7 mouse cellular contexts compared by ENCODE assay signal in the genomic region with DNA sequence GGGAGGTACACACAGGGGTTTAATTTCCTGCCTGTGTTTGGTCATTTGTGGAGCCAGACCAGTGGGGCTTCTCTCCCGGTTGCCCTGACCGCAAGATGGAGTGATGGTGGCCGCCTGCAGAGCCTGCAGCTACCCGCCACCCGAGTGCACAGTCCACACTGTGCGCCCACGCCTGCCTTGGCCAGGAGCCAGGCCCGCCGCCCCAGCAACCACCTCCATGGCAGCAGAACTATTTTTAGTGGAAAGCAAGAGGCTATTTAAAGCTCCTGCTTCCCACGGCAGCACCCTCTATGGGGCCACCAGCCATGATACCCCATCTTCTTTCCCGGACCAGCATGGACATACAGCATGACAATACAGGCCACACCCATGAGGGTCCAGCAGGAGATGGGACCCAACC. TPM values are rescaled to one million over a fixed set of nuclear protein-coding genes. Genes with fewer than 3 reads are reported as not detected.
DNase-seq lines count a peak whose midpoint lies in the region; ATAC-seq and TF ChIP-seq lines count a peak whose summit lies in the region.

No protein-coding gene starts in this region.

- peak overlapping the region; percentile 63 for H3K9ac ChIP-seq in heart, embryonic 14.5 days (ENCODE audit: low read length)

- ATAC-seq in heart, embryonic 14.5 days (ENCODE audit: insufficient number of reproducible peaks, insufficient read depth, low FRiP score, low read depth): peak; percentile 71

- peak; percentile 15 for DNase-seq in lung, postnatal 36 days
- no peak for DNase-seq in lung, postnatal 14 days
- DNase-seq in cerebellum, postnatal 36 days: peak; percentile 69 to 79
- DNase-seq in left cerebral cortex, postnatal 10 days (ENCODE audit: extremely low spot score in 1 of 2, low spot score in 2 of 2): peak; percentile 85 to 89
- no peak for DNase-seq in urinary bladder, postnatal 10 days (ENCODE audit: low spot score)
- DNase-seq in lung, adult 2 months: no peak

- no peak for TF ChIP-seq POLR2A in lung, adult 2 months (IDR thresholded peaks at IDR 0.05; ENCODE audit: borderline replicate concordance, extremely low read depth, low read depth, low read length)

- no peaks in the 10 kb centered on the region for H3K27me3 ChIP-seq in heart, embryonic 14.5 days (ENCODE audit: control insufficient read depth, insufficient read depth, low read length)

- no peaks in the 10 kb centered on the region for H3K9me3 ChIP-seq in heart, embryonic 14.5 days (ENCODE audit: control insufficient read depth, low read length)

- H3K27ac ChIP-seq in heart, embryonic 14.5 days (replicated peaks in 1 of 2; ENCODE audit: control insufficient read depth in 1 of 2, insufficient read depth in 1 of 2, low read depth in 2 of 2, low read length in 2 of 2): peak overlapping the region; percentile 95 to 96

- H3K36me3 ChIP-seq in heart, embryonic 14.5 days (ENCODE audit: control insufficient read depth, insufficient read depth, low read length): peaks cover 41% of the 10 kb centered on the region

- WGBS in heart, embryonic 14.5 days: 16% methylated on average over 11 of the region's 11 CpGs
- 25% methylated on average over 11 of the region's 11 CpGs for WGBS in lung, adult 2 months

- H3K4me3 ChIP-seq in heart, embryonic 14.5 days (ENCODE audit: control insufficient read depth in 1 of 2, insufficient read depth in 1 of 2, low read depth in 1 of 2, low read length in 2 of 2): peak overlapping the region; percentile 9 to 28
- no peak overlapping the region for H3K4me3 ChIP-seq in lung, adult 2 months (replicated peaks; ENCODE audit: extremely low read depth, low read depth, low read length)

- intact Hi-C loops in left cerebral cortex, postnatal 10 days (cut with DNase I): no loop called here

- TF ChIP-seq CTCF in lung, adult 2 months (IDR thresholded peaks at IDR 0.05; ENCODE audit: insufficient read depth, low read length): no peak

- H3K4me1 ChIP-seq in heart, embryonic 14.5 days (ENCODE audit: control insufficient read depth in 2 of 2, insufficient read depth in 2 of 2, low read length in 2 of 2): peaks cover 42 to 55% of the 10 kb centered on the region in 2 experiments
- H3K4me1 ChIP-seq in lung, adult 2 months (ENCODE audit: control insufficient read depth, insufficient read depth, low read length): peaks cover 8% of the 10 kb centered on the region

- H3K4me2 ChIP-seq in heart, embryonic 14.5 days (ENCODE audit: low read length): peak overlapping the region; percentile 68

RNA-seq across cellular contexts. Expression of a gene that starts 5.3 kb away (rescaled TPM):
- 16.4 and 22.5 TPM in 2 replicates for polyA plus RNA-seq in heart, embryonic 14.5 days (2014; fragmentation: Nextera tagmentation; extraction: Ambion mirVana)
- 100 to 1,000 TPM; 104 TPM for total RNA-seq in left cerebral cortex, postnatal 10 days (2021)
- 98.7 and 124 TPM in 2 replicates for polyA plus RNA-seq in lung, adult 2 months (2012; rRNA removed)

RNA-seq across cellular contexts. Expression of a gene that starts 11.9 kb away (rescaled TPM):
- polyA plus RNA-seq in heart, embryonic 14.5 days (2014; fragmentation: Nextera tagmentation; extraction: Ambion mirVana): 0.30 TPM in 1 of 2 replicates, not detected in the other
- not detected for total RNA-seq in left cerebral cortex, postnatal 10 days (2021)
- not detected in 2 replicates for polyA plus RNA-seq in lung, adult 2 months (2012; rRNA removed)

RNA-seq across cellular contexts. Expression of a gene that starts 18.9 kb away (rescaled TPM):
- 39.8 and 48.4 TPM in 2 replicates for polyA plus RNA-seq in heart, embryonic 14.5 days (2014; fragmentation: Nextera tagmentation; extraction: Ambion mirVana)
- 10 to 100 TPM; 46.7 to 53.2 TPM for total RNA-seq in left cerebral cortex, postnatal 10 days (2021)
- polyA plus RNA-seq in lung, adult 2 months (2012; rRNA removed): 41.9 and 55.2 TPM in 2 replicates

RNA-seq across cellular contexts. Expression of a gene that starts 18.9 kb away (rescaled TPM):
- polyA plus RNA-seq in heart, embryonic 14.5 days (2014; fragmentation: Nextera tagmentation; extraction: Ambion mirVana): 354 and 357 TPM in 2 replicates
- total RNA-seq in left cerebral cortex, postnatal 10 days (2021): 100 to 1,000 TPM; 116 to 122 TPM
- 31.5 and 34.8 TPM in 2 replicates for polyA plus RNA-seq in lung, adult 2 months (2012; rRNA removed)

RNA-seq across cellular contexts. Expression of a gene that starts 28.5 kb away (rescaled TPM):
- 0.88 and 3.6 TPM in 2 replicates for polyA plus RNA-seq in heart, embryonic 14.5 days (2014; fragmentation: Nextera tagmentation; extraction: Ambion mirVana)
- total RNA-seq in left cerebral cortex, postnatal 10 days (2021): not detected
- 0.34 TPM in 1 of 2 replicates, not detected in the other for polyA plus RNA-seq in lung, adult 2 months (2012; rRNA removed)

Comparison
In these comparisons a context has a peak if more than half of its experiments do, and no peak if none do; other contexts are left out.
1. DNase-seq: peak in lung, postnatal 36 days (single experiment), cerebellum, postnatal 36 days (2 of 2) and left cerebral cortex, postnatal 10 days (2 of 2); none in lung, postnatal 14 days (single experiment), urinary bladder, postnatal 10 days (single experiment) and lung, adult 2 months (single experiment).